Mouse (Mus musculus): ENCODE measurements at regions not wholly inside any gene's neighbourhood (a gene's known extent, or its start where the extent isn't known, plus 50 kb on each side); places are given as distances from the start of the nearest gene placed in this dataset.
"Not testable (repeated sequence)": the region's sequence is repeated elsewhere in the genome, so short reads cannot be mapped to it uniquely, and the experiment has no call there.

- DNase-seq (ENCODE audit: low read depth in 3 of 3, low spot score in 3 of 3) (no peak), ATAC-seq (ENCODE audit: insufficient read depth) (no peak)
- no peak overlapping the region for H3K4me3 ChIP-seq (ENCODE audit: insufficient read depth in 1 of 2, low read depth in 2 of 2, low read length in 2 of 2)
- H3K4me1 ChIP-seq (replicated peaks; ENCODE audit: control insufficient read depth in 2 of 2, insufficient read depth in 2 of 2, low read length in 1 of 2): no peaks in the 10 kb centered on the region
- no peaks in the 10 kb centered on the region for H3K27me3 ChIP-seq (ENCODE audit: control insufficient read depth, insufficient read depth, low read length)
- H3K4me2 ChIP-seq (ENCODE audit: low read depth): no peak overlapping the region
- H3K9ac ChIP-seq (replicated peaks): no peak overlapping the region
- H3K36me3 ChIP-seq (replicated peaks; ENCODE audit: control insufficient read depth, insufficient read depth, low read depth): no peaks in the 10 kb centered on the region
- H3K9me3 ChIP-seq (ENCODE audit: control insufficient read depth, low read length): no peaks in the 10 kb centered on the region
- 46% methylated on average over 2 of the region's 2 CpGs for WGBS (ENCODE audit: insufficient replicate concordance)
- no peak overlapping the region for H3K27ac ChIP-seq
- TF ChIP-seq EP300 (IDR thresholded peaks at IDR 0.05; ENCODE audit: low read depth): no peak
- TF ChIP-seq CTCF (IDR thresholded peaks at IDR 0.05; ENCODE audit: low read depth): no peak
Measured at GRCm38 (mm10) chr7:138467981-138468380, 70.5 kb upstream of the Tcerg1l start.

- Histone ChIP-seq H3K4me2 (ENCODE audit: low read depth) (no peak overlapping the region), H3K4me3 (ENCODE audit: insufficient read depth in 1 of 2, low read depth in 2 of 2, low read length in 2 of 2) (no peak overlapping the region), H3K4me1 (replicated peaks; ENCODE audit: control insufficient read depth in 2 of 2, insufficient read depth in 2 of 2, low read length in 1 of 2) (no peaks in the 10 kb centered on the region), H3K36me3 (replicated peaks; ENCODE audit: control insufficient read depth, insufficient read depth, low read depth) (no peaks in the 10 kb centered on the region), H3K9ac (replicated peaks) (no peak overlapping the region), H3K27ac (no peak overlapping the region), H3K27me3 (ENCODE audit: control insufficient read depth, insufficient read depth, low read length) (no peaks in the 10 kb centered on the region), H3K9me3 (ENCODE audit: control insufficient read depth, low read length) (no peaks in the 10 kb centered on the region)
- no peak for ATAC-seq (ENCODE audit: insufficient read depth)
- DNase-seq (ENCODE audit: low read depth in 3 of 3, low spot score in 3 of 3): no peak
- 45% methylated on average over 1 of the region's 1 CpGs for WGBS (ENCODE audit: insufficient replicate concordance)
- TF ChIP-seq EP300 (IDR thresholded peaks at IDR 0.05; ENCODE audit: low read depth): no peak
- TF ChIP-seq CTCF (IDR thresholded peaks at IDR 0.05; ENCODE audit: low read depth): no peak
Measured at GRCm38 (mm10) chr7:138467386-138467785, 69.9 kb upstream of the Tcerg1l start.

GRCm38 (mm10) chr7:138457964-138458363 lies 60.4 kb upstream of the Tcerg1l start:
- no peaks in the 10 kb centered on the region for H3K36me3 ChIP-seq (replicated peaks; ENCODE audit: control insufficient read depth, insufficient read depth, low read depth)
- TF ChIP-seq EP300 (IDR thresholded peaks at IDR 0.05; ENCODE audit: low read depth) (no peak), CTCF (IDR thresholded peaks at IDR 0.05; ENCODE audit: low read depth) (no peak)
- no peak overlapping the region for H3K9ac ChIP-seq (replicated peaks)
- DNase-seq (ENCODE audit: low read depth in 3 of 3, low spot score in 3 of 3) (no peak), ATAC-seq (ENCODE audit: insufficient read depth) (no peak)
- 47% methylated on average over 7 of the region's 7 CpGs for WGBS (ENCODE audit: insufficient replicate concordance)
- H3K4me2 ChIP-seq (ENCODE audit: low read depth): no peak overlapping the region
- no peaks in the 10 kb centered on the region for H3K9me3 ChIP-seq (ENCODE audit: control insufficient read depth, low read length)
- no peak overlapping the region for H3K27ac ChIP-seq
- no peaks in the 10 kb centered on the region for H3K4me1 ChIP-seq (replicated peaks; ENCODE audit: control insufficient read depth in 2 of 2, insufficient read depth in 2 of 2, low read length in 1 of 2)
- no peak overlapping the region for H3K4me3 ChIP-seq (ENCODE audit: insufficient read depth in 1 of 2, low read depth in 2 of 2, low read length in 2 of 2)
- H3K27me3 ChIP-seq (ENCODE audit: control insufficient read depth, insufficient read depth, low read length): no peaks in the 10 kb centered on the region

- Histone ChIP-seq H3K9me3 (ENCODE audit: control insufficient read depth, low read length) (no peaks in the 10 kb centered on the region), H3K4me2 (ENCODE audit: low read depth) (no peak overlapping the region), H3K9ac (replicated peaks) (no peak overlapping the region), H3K4me3 (ENCODE audit: insufficient read depth in 1 of 2, low read depth in 2 of 2, low read length in 2 of 2) (no peak overlapping the region), H3K27ac (no peak overlapping the region), H3K27me3 (ENCODE audit: control insufficient read depth, insufficient read depth, low read length) (no peaks in the 10 kb centered on the region), H3K36me3 (replicated peaks; ENCODE audit: control insufficient read depth, insufficient read depth, low read depth) (no peaks in the 10 kb centered on the region), H3K4me1 (replicated peaks; ENCODE audit: control insufficient read depth in 2 of 2, insufficient read depth in 2 of 2, low read length in 1 of 2) (no peaks in the 10 kb centered on the region)
- 54% methylated on average over 3 of the region's 3 CpGs for WGBS (ENCODE audit: insufficient replicate concordance)
- DNase-seq (ENCODE audit: low read depth in 3 of 3, low spot score in 3 of 3) (no peak), ATAC-seq (ENCODE audit: insufficient read depth) (no peak)
- TF ChIP-seq CTCF (IDR thresholded peaks at IDR 0.05; ENCODE audit: low read depth) (no peak), EP300 (IDR thresholded peaks at IDR 0.05; ENCODE audit: low read depth) (no peak)
Measured at GRCm38 (mm10) chr7:138455371-138455770, 57.8 kb upstream of the Tcerg1l start.

- 44% methylated on average over 14 of the region's 14 CpGs for WGBS (ENCODE audit: insufficient replicate concordance)
- not testable (repeated sequence) for H3K9ac ChIP-seq (replicated peaks); ATAC-seq (ENCODE audit: insufficient read depth); H3K4me3 ChIP-seq (ENCODE audit: insufficient read depth in 1 of 2, low read depth in 2 of 2, low read length in 2 of 2); H3K9me3 ChIP-seq (ENCODE audit: control insufficient read depth, low read length); H3K4me2 ChIP-seq (ENCODE audit: low read depth); H3K27me3 ChIP-seq (ENCODE audit: control insufficient read depth, insufficient read depth, low read length); H3K27ac ChIP-seq; H3K36me3 ChIP-seq (replicated peaks; ENCODE audit: control insufficient read depth, insufficient read depth, low read depth); DNase-seq (ENCODE audit: low read depth in 3 of 3, low spot score in 3 of 3); H3K4me1 ChIP-seq (replicated peaks; ENCODE audit: control insufficient read depth in 2 of 2, insufficient read depth in 2 of 2, low read length in 1 of 2)
Measured at GRCm38 (mm10) chr7:138454498-138455225, 57.1 kb upstream of the Tcerg1l start.
